Mouse (Mus musculus) small intestine, adult 2 months (tissue): ENCODE data around the gene Sik3. TPM values are rescaled to one million over a fixed set of nuclear protein-coding genes. Genes with fewer than 3 reads are reported as not detected.

Experiments used
- H3K27ac ChIP-seq: fragments of 200-500 bp; 2 replicates; pipeline ENCODE4 v1.5.1; 2012; ENCODE audit warnings: low read depth, low read length, control low read depth, inconsistent platforms; ENCODE audit not compliant: insufficient read depth
- H3K27me3 ChIP-seq: fragments of 200-500 bp; 2 replicates; pipeline ENCODE4 v1.6.1; 2012; ENCODE audit warnings: mild to moderate bottlenecking, moderate library complexity, low read length, inconsistent platforms; ENCODE audit not compliant: control insufficient read depth, insufficient read depth
- H3K36me3 ChIP-seq: fragments of 200-500 bp; 2 replicates; pipeline ENCODE4 v1.6.1; 2012; ENCODE audit warnings: mild to moderate bottlenecking, low read length, control low read depth, inconsistent platforms; ENCODE audit not compliant: control insufficient read depth, insufficient read depth
- H3K4me1 ChIP-seq: fragments of 200-500 bp; 2 replicates; pipeline ENCODE4 v1.6.1; 2012; ENCODE audit warnings: low read length, inconsistent platforms, mixed read lengths; ENCODE audit not compliant: control insufficient read depth, insufficient read depth, insufficient read length
- H3K4me3 ChIP-seq: fragments of 200-500 bp; 2 replicates; pipeline ENCODE4 v1.5.1; 2012; ENCODE audit warnings: low read depth, mild to moderate bottlenecking, control low read depth, inconsistent platforms, low read length, moderate library complexity
- CTCF ChIP-seq: fragments of 200-500 bp; IDR thresholded peaks from 2 replicates; pipeline ENCODE4 v1.5.1; 2012; ENCODE audit warnings: low read depth, mild to moderate bottlenecking, control low read depth, inconsistent platforms, low read length, moderate library complexity, mixed read lengths; ENCODE audit not compliant: insufficient replicate concordance, insufficient read length; ENCODE audit errors: extremely low read depth
- POLR2A ChIP-seq: fragments of 200-500 bp; IDR thresholded peaks from 2 replicates; pipeline ENCODE4 v1.6.1; 2012; ENCODE audit warnings: low read depth, mild to moderate bottlenecking, control low read depth, inconsistent platforms, low read length, moderate library complexity
- WGBS: fragments of 180-500 bp; shearing (Covaris S2); methylation state at CpG from one replicate; pipeline ENCODE4 v1.1.7; 2018; 5-methylcytosine and 5-hydroxymethylcytosine counted together
- polyA plus RNA-seq: library from polyadenylated mRNA; depleted of rRNA; stranded (reverse); fragments of >200 nt; gene quantifications from 2 replicates; pipeline ENCODE4 v1.2.3, GENCODE M21; 2012

The Sik3 gene
- polyA plus RNA-seq, 1 experiment, result 14.5 TPM

GRCm38 (mm10) chr9:46008931-46009668, 3.5 kb upstream of the Sik3 start:
- H3K4me1 ChIP-seq, result peaks cover 16% of the 10 kb centered on the region
- TF ChIP-seq POLR2A (no peak), CTCF (no peak)
- no peak overlapping the region for H3K27ac ChIP-seq
- no peaks in the 10 kb centered on the region for H3K27me3 ChIP-seq
- no peak overlapping the region for H3K4me3 ChIP-seq
- WGBS, result 84% methylated on average over 7 of the region's 7 CpGs
- H3K36me3 ChIP-seq, result no peaks in the 10 kb centered on the region

DNA sequence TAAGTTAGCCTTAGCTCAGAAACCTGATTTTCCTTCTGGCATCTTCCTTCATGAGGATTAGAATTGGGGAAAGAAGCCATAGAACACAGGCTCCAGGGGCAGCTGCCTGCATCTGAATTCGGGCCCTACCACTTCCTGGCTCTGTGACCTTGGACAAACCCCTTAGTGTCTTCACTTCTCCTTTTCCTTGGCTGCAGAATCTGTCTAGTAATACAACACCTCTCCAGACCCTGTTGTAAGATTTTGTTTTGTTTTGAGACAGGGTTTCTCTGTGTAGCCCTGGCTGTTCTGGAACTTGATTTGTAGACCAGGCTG, 3.0 kb upstream of the Sik3 start:
- no peak overlapping the region for H3K4me3 ChIP-seq
- no peak overlapping the region for H3K27ac ChIP-seq
- 54% methylated on average over 1 of the region's 1 CpGs for WGBS
- H3K27me3 ChIP-seq, result no peaks in the 10 kb centered on the region
- H3K4me1 ChIP-seq, result peaks cover 20% of the 10 kb centered on the region
- TF ChIP-seq POLR2A (no peak), CTCF (no peak)
- no peaks in the 10 kb centered on the region for H3K36me3 ChIP-seq

DNA sequence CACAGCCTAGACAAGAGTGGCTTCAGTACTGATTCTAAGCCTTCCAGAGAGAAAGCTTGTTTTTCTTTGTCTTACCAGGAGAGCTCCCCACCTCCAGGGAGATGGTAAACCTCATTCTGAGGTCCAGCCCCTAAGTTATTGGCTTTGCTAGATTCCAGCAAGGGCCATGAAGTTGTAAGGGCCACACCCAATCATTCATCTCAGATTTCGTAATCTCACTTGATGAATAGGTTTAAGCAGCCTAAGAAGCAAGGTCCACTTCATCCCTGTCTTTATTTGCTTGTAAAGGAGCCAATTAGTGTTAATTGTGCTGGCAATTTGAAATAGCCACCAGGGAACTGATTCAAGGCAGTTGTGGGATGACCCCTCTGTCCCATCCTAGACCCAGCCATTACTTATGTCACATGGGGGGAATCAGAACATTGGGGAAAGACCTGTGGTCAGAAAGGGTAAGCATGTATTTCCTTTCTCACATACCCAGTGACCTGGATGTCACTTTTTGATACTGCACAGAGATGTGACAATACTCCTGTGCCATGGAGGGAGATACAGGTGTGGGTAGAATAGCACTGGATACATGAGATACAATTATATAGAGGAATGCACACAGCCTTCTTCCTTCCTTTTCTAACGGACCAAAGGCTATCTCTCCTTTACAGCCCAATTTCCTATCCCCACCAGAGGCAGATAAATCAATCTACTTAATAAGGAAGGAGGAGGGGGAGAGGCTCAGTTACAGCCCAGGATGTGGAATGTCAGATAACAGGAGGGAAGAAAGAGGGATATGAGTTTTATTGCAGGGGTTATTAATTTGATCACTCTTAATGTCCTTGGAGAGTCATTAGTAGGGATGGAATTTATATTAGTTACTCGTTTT, 1.3 kb upstream of the Sik3 start:
- WGBS, result 19% methylated on average over 3 of the region's 3 CpGs
- no peaks in the 10 kb centered on the region for H3K27me3 ChIP-seq
- no peak overlapping the region for H3K27ac ChIP-seq
- no peaks in the 10 kb centered on the region for H3K36me3 ChIP-seq
- TF ChIP-seq CTCF (no peak), POLR2A (no peak)
- H3K4me3 ChIP-seq, result no peak overlapping the region
- H3K4me1 ChIP-seq, result peaks cover 28% of the 10 kb centered on the region

GRCm38 (mm10) chr9:46013009-46013586, 478 bp downstream of the Sik3 start:
- under 1% methylated on average over 46 of the region's 46 CpGs for WGBS
- Histone ChIP-seq H3K36me3 (no peaks in the 10 kb centered on the region), H3K4me1 (peaks cover 31% of the 10 kb centered on the region), H3K27me3 (no peaks in the 10 kb centered on the region), H3K4me3 (peak overlapping the region; percentile 82), H3K27ac (peak overlapping the region; percentile 38)
- no peak for TF ChIP-seq CTCF
- no peak for TF ChIP-seq POLR2A

DNA sequence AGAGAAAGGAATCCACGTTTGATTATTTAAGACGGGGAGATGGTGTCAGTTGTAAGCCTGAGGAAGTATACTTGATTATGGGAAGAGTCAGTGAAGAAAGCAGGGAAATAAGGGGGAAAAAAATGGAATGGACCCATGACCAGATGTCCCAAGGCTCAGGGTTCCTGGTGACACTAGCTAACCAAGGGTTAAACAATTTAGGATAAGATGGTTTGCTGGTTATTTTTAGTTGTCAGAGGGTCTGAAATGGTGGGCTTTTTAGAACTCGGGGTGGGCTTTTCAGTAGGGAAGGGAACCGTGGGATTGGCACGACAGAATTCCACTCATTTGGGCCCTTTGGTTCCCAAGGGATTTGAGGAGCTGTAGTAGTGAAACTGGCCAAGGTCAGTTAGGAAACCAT, 996 bp downstream of the Sik3 start:
- no peaks in the 10 kb centered on the region for H3K27me3 ChIP-seq
- no peaks in the 10 kb centered on the region; the same call in 1 of the 2 replicates for H3K36me3 ChIP-seq
- peaks cover 32% of the 10 kb centered on the region for H3K4me1 ChIP-seq
- no peak for TF ChIP-seq POLR2A
- no peak for TF ChIP-seq CTCF
- peak overlapping the region; percentile 82 for H3K4me3 ChIP-seq
- H3K27ac ChIP-seq, result peak overlapping the region; percentile 38
- 1% methylated on average over 5 of the region's 5 CpGs for WGBS

DNA sequence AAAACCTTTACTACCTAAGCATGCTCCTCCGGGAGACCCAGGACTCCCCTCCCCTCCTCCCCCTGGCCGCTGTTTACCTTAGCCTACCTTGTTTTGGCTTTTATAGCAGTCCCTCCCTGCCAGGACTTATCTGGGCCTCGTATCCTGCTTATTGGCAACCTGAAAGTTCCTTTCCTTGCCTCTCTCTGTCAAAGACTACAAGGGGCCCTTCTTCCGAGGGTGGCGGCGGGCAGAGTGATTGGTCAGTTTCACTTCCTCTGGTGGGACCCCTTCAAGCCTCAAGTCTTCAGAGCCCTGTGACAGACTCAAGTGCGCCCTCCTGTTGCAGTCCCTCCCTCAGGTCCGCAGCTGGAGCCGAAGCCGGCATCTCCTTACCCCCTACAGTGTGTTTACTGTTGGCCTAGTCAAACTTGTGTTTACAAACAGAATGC, 1.6 kb downstream of the Sik3 start:
- Histone ChIP-seq H3K4me1 (peaks cover 36% of the 10 kb centered on the region), H3K27ac (peak overlapping the region; percentile 48), H3K27me3 (no peaks in the 10 kb centered on the region), H3K36me3 (no peaks in the 10 kb centered on the region; the same call in 1 of the 2 replicates), H3K4me3 (peak overlapping the region; percentile 49)
- peak; percentile 14; the same call in 1 of the 2 replicates for TF ChIP-seq CTCF
- no peak for TF ChIP-seq POLR2A
- 2% methylated on average over 10 of the region's 10 CpGs for WGBS

DNA sequence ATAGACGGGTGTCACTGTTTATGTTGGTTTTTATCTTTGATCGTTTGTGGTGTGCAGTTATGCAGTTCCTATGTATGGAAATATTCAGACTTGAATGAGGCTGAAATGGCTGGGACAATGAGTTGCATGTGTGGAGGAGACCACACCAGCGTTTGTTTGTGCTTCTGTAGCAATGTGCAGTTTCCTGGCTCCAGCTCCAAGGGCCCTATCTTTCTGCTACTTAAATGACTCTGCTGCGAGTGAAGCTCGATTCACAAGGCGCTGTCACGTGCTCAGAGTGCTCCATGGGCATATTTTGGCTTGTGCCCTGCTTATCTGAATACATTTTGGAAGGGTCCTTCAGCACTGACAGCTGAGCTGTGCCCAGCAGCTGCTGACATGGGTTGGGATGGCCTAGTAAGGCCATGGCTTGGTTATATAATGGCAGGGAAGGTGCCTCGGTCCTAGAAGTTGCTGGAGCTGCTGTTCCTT, 2.5 kb downstream of the Sik3 start:
- no peak for TF ChIP-seq CTCF
- no peak for TF ChIP-seq POLR2A
- H3K27ac ChIP-seq, result peak overlapping the region; percentile 11
- H3K4me1 ChIP-seq, result peaks cover 39% of the 10 kb centered on the region
- no peaks in the 10 kb centered on the region; the same call in 1 of the 2 replicates for H3K36me3 ChIP-seq
- WGBS, result 11% methylated on average over 8 of the region's 8 CpGs
- no peak overlapping the region for H3K4me3 ChIP-seq
- H3K27me3 ChIP-seq, result no peaks in the 10 kb centered on the region
